Mouse (Mus musculus): Measurements from ENCODE around the gene Tubb5.

- no peak for TF ChIP-seq POLR2A (IDR thresholded peaks at IDR 0.05; ENCODE audit: insufficient read depth, low read depth, low read length)
- TF ChIP-seq CTCF (IDR thresholded peaks at IDR 0.05; ENCODE audit: insufficient read depth, low read depth, low read length) = peak; percentile 80
Measured at GRCm38 (mm10) chr17:35829737-35830136, 8.4 kb downstream of the Tubb5 start.

Data from olfactory bulb, adult 2 months (tissue).